In genomic region chr13:104947958-104948357, GRCm38 (mm10) we compare ENCODE assay signal across 8 mouse cellular contexts.
A peak's percentile ranks its signal among the peaks of the same experiment; 100 is the strongest.
DNase-seq lines count a peak whose midpoint lies in the region; ATAC-seq and TF ChIP-seq lines count a peak whose summit lies in the region.

No protein-coding gene starts in this region.

- H3K4me1 ChIP-seq in cortical plate, adult 2 months (ENCODE audit: control insufficient read depth, insufficient read depth, low read length) = no peaks in the 10 kb centered on the region

- no peak for TF ChIP-seq POLR2A in cortical plate, adult 2 months (IDR thresholded peaks at IDR 0.05; ENCODE audit: extremely low read depth, insufficient read depth, low read length)

- H3K27ac ChIP-seq in cortical plate, adult 2 months (ENCODE audit: insufficient read depth, low read length) = no peak overlapping the region
- no peak overlapping the region for H3K27ac ChIP-seq in left cerebral cortex, adult 2 months

- peak; percentile 76 for TF ChIP-seq CTCF in cortical plate, adult 2 months (IDR thresholded peaks at IDR 0.05; ENCODE audit: extremely low read depth, insufficient read depth, low read length)
- TF ChIP-seq CTCF in left cerebral cortex, adult 2 months (IDR thresholded peaks at IDR 0.05) = peak; percentile 82

- peak; percentile 80 for DNase-seq in adipocyte (ENCODE audit: low spot score)
- DNase-seq in gastrocnemius, postnatal 14 days = peak; percentile 66
- peak; percentile 81 for DNase-seq in induced T-regulatory cell, adult 2 months (ENCODE audit: low read depth)
- peak; percentile 77 to 81 for DNase-seq in left cerebral cortex, adult 2 months (ENCODE audit: extremely low spot score in 1 of 2, low spot score in 2 of 2)
- DNase-seq in right cerebral cortex, postnatal 25 days = peak; percentile 77
- DNase-seq in yolk sac, embryonic 10.5 days (ENCODE audit: low spot score) = peak; percentile 59

- intact Hi-C loops in gastrocnemius, postnatal 14 days (cut with DNase I; ENCODE audit: low total_unique reads) = loop anchor here (10.0 kb wide), 2 partner anchors 277 to 663 kb away; partner anchors contain the start of gene Adamts6
- intact Hi-C loops in left cerebral cortex, adult 2 months (cut with DNase I) = loop anchor here (1.0 to 5.0 kb wide), 4 partner anchors 105 to 429 kb away; no protein-coding TSS in a partner anchor

- ATAC-seq in megakaryocyte progenitor cell, adult 5-6 weeks (replicated peaks; ENCODE audit: poor library complexity) = peak; percentile 98

- H3K4me3 ChIP-seq in cortical plate, adult 2 months (ENCODE audit: insufficient read depth, low read length) = no peak overlapping the region
- no peak overlapping the region for H3K4me3 ChIP-seq in left cerebral cortex, adult 2 months
